Mouse (Mus musculus): ENCODE measurements around the gene Fmo6.

Gene Fmo6

DNA sequence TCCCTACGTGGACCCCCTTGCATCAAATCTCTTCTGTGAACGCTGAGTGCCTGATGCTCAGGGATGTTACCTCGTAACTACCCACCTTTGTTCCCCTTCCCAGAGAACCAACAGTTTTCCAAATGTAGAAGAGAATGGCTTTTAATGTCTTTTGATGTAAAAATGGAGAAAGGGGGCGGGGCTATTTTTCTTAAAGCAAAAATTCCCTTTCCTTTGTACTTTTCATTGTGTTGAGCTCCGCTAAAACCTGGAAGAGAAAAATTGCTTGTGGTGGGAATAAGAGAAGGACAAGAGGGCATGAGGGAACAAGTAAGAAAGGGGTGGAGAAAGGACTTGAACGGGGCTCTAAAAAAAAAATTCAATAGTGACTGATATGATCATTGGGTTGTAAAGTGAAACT, at the start of gene Fmo6:
TSS of gene Fmo6 (minus strand) at position 101 of the 400 bp plus-strand sequence.
- no peak for DNase-seq

DNA sequence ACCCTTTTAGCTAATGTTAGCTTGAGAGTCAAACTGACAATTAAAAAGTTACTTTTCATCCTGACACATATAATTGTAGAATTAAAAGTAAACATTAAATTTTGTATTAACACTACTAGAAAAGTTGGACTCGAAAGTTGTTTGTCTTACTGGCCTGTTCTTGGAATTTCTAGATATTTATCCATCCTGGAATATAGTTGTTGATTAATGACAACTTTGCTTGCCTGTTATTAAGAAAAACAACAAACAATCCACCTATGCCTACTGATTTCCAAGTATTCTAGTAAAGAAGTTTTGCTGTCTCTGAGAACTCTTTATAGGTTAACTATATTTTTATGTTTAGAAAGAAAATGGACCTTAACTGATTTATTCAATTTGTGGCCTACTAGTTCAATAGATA, 49.5 kb upstream of the Fmo6 start:
- no peak for DNase-seq

GRCm38 (mm10) chr1:162986121-162986748, 48.9 kb upstream of the Fmo6 start:
- DNase-seq: no peak

DNA sequence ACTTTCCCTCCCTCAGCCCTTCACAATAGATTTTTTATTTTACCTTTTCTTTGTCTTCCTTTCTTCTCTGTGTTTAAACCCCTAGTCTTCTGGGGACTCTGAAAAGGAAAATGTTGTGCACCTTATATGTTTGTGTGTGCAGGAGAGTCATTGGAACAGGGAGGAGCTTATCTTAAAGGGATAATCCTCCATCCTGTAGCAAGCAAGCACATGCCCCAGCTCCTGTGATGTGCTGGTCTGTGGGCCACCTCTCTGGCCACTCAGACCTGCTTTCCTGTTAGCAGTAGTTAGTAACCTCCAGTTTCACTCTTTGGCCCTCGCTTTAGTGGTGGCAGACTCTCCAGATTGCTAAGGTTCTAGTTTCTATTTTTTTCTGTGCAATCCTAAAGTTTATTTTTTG, 47.1 kb upstream of the Fmo6 start, which contains the start of gene Fmo3:
TSS of gene Fmo3 (minus strand) at position 101 of the 400 bp plus-strand sequence.
- no peak for DNase-seq

DNA sequence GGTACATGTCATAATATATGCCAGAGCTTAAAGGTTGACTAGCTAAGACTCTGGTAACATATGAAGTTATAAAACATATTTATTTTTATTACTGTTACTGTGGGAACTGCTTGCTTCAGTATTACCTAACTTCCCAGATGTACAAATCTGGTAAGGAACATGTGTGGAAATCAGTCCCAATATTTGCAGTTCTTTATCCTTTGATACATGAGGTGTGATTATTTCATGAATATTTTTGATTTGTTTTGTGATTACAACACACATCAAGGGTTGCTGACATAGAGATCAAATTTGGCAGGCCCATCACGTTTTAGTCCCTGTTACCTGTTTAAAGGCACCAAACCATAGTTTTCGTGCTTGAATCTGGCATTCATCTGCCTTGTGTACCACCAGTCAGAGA, 26.2 kb upstream of the Fmo6 start:
- DNase-seq: no peak

DNA sequence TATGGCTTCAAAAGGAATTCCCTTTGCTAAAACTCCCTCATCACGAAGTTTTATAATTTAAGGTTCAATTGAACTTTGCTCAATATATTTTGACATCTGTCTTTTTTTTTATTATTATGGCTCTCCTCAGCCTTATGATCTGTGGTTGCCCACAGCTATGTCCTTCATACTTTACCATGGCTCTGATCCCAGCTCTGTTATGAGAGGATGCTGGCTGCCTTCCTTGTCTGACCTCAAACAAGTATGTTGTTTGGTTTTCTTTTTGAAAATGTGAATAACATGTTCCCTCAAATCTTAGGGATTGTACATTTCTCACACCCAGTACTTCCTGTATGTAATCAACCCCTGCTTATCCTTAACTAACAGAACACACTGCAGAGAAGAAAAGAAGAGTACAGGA, 20.1 kb upstream of the Fmo6 start:
- DNase-seq: no peak

GRCm38 (mm10) chr1:162953079-162953478, 15.8 kb upstream of the Fmo6 start:
- DNase-seq: no peak

DNA sequence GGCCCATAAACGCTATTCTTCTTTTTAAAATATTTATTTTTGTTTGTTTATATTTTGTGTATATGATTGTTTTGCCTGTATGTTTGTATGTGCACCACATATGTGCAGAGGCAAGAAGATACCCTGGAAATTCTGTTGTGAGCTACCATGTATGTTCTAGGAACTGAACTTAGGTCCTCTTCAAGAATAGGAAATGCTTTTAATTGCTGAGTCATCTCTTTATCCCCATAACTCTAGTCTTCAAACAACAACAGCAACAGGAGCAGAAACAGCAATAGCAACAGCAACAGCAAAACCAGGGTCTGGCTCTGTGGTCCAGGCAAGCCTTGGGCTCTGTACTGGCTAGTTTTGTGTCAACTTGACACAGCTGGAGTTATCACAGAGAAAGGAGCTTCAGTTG, 12.4 kb upstream of the Fmo6 start:
- DNase-seq: no peak

DNA sequence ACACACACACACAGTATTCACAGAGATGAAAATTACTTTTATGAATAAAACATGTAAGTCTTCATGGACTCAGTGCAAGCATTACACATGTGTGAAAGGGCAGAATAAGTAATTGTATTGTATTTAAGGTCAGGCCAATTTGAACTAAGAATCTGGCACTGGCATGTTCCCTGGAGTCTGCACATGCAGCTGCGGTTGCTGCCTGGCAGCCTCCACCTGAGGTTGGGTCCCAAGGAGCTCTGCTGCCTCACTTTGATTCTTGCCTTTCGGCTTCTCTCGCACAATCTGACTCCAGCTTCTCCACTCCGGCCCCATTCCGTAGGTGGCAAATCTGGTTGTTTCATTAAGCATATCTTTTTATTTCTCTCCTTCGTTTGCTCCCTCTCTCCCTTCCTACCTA, 10.6 kb upstream of the Fmo6 start:
- DNase-seq: no peak

- no peak for DNase-seq
Measured at GRCm38 (mm10) chr1:162946837-162947558, 9.7 kb upstream of the Fmo6 start.

DNA sequence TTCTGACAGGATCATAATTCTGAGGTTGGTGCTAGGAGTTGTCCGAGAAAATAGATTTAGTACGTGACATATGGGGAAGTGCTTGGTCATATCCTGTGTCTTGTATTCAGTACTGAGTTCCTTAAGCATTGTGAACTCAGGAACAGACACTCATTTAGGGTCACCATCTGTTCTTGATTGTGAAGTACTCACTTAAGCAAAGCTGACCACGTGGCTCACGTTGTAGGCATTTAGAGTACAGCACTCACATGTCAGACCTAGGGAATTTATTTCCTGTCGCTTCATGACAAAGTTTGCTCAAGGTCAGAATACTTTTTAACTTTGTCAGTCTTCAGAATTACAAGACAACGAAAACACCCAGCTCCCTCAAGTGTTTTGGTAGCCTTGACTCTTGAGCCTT, 6.4 kb upstream of the Fmo6 start:
- DNase-seq: no peak

GRCm38 (mm10) chr1:162938696-162939351, 1.5 kb upstream of the Fmo6 start:
- no peak for DNase-seq

DNA sequence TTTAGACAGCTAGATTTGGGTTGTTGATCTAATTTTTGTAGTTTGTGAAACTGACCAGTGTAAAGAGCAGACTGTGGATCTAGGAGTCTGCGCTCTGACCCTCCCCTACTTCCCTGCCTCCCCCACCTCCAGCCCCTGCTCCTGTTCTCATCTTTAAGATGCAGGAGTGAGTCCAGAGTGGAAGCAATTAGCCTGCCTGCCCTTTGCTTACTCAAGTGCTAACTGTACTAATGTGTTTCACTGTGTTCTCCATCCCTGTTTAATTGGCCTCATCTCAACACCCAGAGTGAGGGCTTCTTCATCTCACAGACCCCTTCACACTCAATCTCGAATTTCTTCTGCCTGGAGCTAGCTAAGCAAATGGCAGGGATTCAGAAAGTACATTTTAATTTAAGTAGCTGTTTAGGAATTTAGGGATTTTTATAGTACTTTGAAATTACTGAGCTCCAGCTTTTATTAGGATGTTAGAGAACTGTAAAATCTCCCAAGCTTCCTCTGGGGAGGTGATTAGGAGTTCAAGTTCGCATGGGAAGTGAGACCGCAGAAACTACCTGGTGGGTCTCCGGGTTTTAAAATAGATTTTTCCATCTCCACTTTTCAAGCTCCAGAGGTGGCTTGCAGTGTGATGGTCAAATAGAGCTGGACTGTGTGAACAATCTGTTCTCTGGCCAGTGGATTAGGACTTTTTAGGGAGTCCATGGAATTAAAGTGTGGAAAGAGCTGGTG, 818 bp upstream of the Fmo6 start:
- DNase-seq: no peak

DNA sequence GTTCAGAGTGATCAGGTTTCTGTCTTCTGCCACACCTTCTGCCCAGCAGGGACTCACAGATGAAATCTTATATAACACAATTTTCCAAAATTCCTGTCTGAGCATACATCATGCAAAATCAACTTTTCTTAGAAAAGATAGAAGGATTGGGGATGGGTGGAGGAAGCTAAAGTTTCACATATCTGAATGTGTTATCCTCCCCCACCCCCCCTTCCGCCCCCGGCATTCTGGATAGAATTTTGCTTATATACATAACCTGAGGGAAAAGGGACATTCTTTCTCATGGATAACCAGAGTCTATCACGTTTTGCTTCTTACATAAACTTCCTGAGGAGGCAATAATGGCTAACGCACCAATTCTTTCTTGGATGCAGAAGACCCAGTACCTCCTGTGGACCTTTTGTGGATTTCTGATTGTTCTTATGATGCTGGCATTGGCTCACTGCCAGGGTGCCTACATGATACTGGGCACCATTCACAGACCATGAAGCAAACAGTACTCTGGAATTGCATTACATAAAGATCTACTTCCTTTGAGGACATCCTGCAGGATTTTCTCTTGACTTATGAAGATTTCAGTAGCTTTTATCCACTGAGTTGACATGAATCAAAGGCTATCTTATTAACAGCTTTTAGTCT, 2.8 kb downstream of the Fmo6 start:
- DNase-seq: no peak

- DNase-seq: no peak
Measured at GRCm38 (mm10) chr1:162932386-162932785, 4.9 kb downstream of the Fmo6 start.

GRCm38 (mm10) chr1:162931880-162932279, 5.4 kb downstream of the Fmo6 start:
- peak; percentile 48 for DNase-seq

- peak; percentile 44 for DNase-seq
Measured at GRCm38 (mm10) chr1:162931310-162931875, 5.9 kb downstream of the Fmo6 start.

DNA sequence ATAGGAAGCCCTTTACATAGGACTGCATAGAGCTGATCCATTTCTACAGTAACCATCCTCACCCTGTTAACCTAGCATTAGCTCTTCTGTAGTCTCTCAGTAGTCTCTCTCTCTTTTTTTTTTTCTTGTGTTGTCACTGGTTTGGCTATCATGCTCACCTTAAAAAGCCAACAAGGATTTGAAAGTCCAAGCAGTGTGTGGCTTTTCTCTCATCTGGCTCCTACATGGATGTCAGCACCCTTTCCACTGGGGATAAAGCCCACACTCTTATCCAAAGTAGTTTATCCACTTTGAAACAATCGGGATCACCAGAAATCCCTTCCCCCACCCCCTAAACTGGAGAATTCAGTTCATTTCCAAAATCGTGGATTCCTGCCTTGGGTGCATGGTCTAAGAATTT, 6.7 kb downstream of the Fmo6 start:
- DNase-seq: no peak

DNA sequence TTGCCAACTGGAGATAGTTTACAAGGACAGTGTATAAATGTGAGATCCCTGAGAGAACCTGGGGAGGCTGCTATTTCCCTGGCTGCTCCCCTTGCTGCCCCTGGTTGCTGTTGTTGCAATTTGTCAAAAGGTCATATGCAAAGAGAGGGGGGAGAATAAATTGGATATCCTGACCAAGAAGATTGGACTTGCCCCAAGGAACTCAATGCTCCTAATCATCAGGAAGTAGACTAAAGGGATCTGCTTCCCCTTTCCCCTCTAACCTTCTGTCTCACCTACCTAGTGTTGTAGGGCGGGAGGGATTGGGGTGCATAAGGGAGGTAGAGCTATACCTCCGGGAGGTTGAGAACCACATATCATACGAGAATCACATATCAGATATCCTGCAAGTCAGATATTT, 8.2 kb downstream of the Fmo6 start:
- no peak for DNase-seq

GRCm38 (mm10) chr1:162925121-162925520, 12.2 kb downstream of the Fmo6 start:
- no peak for DNase-seq

GRCm38 (mm10) chr1:162916661-162917060, 20.7 kb downstream of the Fmo6 start:
- DNase-seq: no peak

- no peak for DNase-seq
Measured at GRCm38 (mm10) chr1:162914932-162915556, 22.3 kb downstream of the Fmo6 start.

All from lung, postnatal 14 days (tissue).